Mouse (Mus musculus) cerebellum, postnatal 10 days (tissue): ENCODE data around the gene Scd3.

Experiments used
- DNase-seq, 2 experiments: peaks; one replicate each; pipeline ENCODE4 v3.0.0; 2021; ENCODE audit warnings: mixed read lengths in 2 of 2

Gene Scd3

DNA sequence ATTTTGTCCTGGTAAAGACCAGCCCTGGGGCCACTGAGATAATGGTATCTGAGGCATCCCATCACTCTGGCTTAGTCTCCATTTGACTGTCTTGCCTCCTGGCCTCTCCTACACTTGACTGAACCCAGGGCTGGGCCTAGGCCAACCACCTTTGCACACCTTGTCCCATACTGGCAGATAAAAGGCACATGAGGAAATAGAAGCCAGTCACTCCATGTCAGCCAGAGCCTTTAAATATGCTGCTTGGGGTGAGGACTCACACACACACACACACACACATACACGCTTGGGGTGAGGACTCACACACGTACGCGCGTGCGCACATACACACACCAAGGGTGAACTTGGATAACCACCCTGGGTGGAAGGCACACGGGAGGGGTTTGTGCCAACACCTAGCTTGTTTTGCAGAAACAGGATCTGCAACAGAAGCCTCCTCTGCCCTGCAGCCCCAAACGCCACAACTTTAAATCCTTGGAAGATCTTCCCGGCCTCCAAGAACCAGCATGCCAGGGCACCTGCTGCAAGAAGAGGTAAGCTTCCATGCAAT is at the start of gene Scd3:
Gene Scd3, plus strand, starts transcription at position 255 of the 550 bp plus-strand sequence.
- no peak for DNase-seq

DNA sequence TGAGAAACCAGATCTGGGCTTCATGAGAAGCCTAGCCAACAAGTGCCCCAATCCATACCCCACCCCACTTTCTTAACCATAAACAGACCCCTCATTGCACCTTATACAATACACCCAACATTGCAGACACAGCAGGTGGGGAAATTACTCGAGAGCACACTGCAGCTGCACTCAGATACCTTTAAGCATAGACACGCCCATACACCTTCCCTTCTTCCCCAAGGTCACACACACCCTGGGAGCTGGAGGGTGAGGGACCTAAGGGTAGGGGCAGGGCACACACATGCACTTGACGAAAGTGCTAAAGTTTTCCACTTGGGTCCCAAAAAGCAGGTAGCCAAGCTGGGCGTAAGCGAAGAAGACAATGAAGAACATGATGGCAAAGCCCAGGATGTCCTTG is 49.3 kb upstream of the Scd3 start:
- DNase-seq = no peak

DNA sequence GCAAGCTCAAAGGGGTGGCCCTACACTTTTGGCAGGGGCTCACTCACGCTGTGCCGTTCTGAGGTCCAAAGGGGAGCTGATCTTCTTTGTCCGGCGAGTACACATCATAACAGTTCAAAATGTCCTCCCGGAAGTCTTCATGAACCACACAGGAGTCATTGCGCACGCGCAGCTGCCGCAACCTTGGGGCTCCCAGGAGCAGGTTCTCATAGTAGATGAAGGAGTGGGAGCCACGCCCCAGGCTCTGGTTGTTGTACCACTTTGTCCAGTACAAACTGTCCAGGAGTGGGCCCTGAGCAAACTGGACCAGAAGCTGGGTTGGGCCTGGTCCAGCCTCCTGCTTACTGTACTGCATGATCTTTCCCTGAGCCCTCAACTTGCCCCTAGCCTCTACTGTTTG is 46.1 kb upstream of the Scd3 start:
- DNase-seq = no peak

- no peak for DNase-seq
Measured at GRCm38 (mm10) chr19:44159386-44159785, 43.7 kb upstream of the Scd3 start.

DNA sequence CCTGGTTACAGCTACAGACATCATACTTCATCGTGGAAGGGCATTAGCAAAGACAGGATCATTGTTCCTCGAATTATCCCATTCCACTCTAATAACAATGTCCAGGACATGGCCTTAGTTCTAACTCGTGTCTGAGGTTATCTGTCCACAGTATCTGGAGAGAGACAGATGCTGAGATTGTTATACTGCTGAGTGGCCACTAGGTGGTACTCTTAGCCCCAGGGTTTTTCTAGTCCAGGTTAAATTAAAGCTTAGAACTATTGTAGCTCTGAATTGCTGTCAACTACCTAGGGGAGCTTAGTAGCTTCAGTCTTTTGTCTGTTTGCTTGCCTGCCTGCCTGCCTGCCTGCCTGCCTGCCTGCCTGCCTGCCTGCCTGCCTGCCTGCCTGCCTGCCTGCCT is 41.6 kb upstream of the Scd3 start:
- peak; percentile 28 to 53 for DNase-seq

- DNase-seq = no peak
Measured at GRCm38 (mm10) chr19:44174835-44175234, 28.2 kb upstream of the Scd3 start.

DNA sequence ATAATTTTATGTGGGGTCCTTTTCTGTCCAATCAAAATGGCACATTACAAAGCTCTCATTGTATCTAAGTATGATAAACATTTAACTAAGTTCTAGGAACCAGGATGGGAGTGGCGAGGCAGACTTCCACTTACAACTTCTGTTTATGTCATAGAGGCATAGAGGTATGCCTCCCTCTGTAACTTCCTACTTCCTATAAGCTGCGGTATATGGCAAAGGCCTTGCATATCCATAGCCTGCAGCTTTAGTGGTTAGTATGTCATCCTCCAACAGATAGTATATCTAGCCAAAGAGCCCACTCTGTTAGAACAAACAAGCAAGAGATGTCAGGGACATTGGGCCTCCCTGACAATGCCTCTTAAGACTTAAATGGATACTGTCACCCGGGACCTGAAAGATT is 26.3 kb upstream of the Scd3 start:
- no peak for DNase-seq

GRCm38 (mm10) chr19:44180502-44180901 is 22.6 kb upstream of the Scd3 start:
- no peak for DNase-seq

DNA sequence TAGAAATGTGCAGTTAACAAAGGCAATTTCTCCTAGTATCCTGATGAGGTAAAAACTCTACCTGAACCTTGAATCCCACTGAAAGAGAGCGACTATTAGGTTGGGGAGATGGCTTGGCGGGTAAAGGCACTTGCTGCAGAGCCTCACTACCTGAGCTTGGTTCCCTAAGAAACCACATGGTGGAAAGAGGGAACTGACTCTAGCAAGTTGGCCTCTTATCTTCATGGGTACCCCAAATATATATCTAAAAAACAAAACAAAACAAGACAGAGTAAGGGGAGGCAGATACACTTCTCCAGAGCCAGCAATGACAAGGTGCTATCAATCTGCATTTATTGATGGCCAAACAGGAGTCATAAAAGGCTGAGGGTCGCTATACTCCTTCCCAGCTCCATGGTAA is 19.1 kb upstream of the Scd3 start:
- no peak for DNase-seq

GRCm38 (mm10) chr19:44189056-44189455 is 14.0 kb upstream of the Scd3 start:
- DNase-seq = no peak

- no peak for DNase-seq
Measured at GRCm38 (mm10) chr19:44192342-44192741, 10.7 kb upstream of the Scd3 start, which contains the start of gene Pkd2l1. Pkd2l1 (minus strand) TSS chr19:44192442.

DNA sequence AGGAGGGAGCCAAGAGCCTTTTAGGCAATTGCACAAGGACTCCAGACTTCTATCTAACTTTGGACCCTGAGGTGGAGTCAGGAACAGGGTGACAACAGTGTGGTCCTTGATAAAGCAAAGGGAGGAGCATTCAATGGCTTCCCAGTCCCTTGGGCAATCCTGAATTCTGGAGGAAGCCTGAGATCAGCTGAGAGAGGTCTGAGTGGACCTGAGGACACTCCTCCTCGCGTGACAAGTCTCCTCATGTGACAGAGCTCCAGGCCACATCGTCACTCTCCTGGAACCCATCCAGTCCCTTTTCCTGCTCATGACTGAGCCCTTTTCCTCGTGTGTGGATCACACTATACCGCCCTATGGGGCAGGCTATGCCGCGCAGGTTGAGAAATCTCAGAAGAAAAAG is 9.2 kb upstream of the Scd3 start:
- peak; percentile 16 to 29 for DNase-seq

DNA sequence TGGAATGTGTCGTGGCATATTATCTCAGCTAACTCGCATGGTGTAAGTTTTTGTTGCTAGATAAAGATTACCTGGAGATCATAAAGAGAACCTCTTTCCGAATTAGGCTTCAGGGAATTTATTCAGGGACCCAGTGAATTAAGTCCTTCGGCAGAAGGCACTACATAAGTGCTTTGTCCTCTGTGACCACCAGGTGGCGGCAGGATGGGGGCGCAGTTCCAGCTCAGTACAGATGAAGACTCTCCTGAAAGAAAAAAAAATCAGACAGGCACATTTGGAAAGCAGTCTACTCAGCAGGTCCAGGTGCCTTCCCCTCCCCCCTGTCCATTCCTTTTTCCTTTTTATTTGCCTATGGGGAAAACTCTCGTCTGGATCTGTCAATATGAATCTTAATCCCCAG is 7.9 kb upstream of the Scd3 start:
- peak; percentile 93 to 94 for DNase-seq

DNA sequence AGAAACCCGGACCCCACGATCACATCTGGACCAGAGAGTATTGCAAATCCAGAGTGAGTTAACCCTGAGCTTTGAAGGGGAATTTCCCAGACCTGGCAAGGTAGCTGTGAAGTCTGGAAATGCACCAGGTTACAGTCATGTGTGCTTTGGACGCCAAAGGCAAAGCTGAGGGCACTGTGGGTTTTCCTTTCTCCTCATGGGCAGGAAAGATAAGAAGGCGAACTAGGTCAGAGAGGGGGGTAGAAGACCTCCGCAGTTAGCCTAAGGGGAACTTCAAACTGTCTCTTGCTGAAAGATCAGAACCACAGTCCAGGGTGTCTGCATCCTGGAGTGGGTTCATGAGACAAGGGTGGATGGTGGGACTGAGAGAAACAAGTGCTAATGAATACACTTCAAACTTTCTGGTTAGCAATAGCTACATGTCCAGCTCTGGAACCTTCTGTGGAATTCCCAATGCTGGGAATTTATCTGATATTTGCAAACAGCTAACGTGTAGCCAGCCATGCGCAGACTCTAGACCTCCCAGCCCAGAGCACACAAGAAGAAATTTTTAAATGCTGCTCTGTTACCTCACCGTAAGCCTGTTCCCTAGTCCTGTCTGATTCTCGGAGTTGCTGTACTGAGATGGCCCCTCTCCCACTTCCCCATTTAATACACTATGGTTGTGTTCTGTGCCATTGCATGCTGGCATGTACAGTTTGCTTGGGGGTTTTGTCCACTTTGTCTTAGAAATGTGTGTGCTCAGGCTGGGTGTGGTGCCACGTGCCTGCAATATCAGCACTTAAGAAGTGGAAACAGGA is 5.8 kb upstream of the Scd3 start:
- no peak for DNase-seq

- DNase-seq = no peak
Measured at GRCm38 (mm10) chr19:44198494-44198893, 4.6 kb upstream of the Scd3 start.

DNA sequence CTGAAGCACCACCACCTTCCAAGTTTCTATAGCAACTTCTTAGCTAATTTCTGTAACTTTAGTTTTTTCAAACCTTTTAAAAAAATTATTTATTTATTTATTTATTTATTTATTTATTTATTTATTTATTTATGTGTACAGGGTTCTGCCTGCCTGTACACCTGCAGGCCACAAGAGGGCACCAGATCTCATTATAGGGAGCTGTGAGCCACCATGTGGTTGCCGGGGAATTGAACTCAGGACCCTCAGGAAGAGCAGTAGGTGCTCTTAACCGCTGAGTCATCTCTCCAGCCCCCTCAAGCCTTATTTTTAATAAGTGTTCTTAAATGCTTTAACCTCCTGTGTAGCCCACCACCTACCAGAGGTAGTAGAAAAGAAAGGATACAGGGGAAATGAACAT is 4.1 kb upstream of the Scd3 start:
- peak; percentile 59 to 63 for DNase-seq

- no peak for DNase-seq
Measured at GRCm38 (mm10) chr19:44207079-44207478, 4.0 kb downstream of the Scd3 start.

DNA sequence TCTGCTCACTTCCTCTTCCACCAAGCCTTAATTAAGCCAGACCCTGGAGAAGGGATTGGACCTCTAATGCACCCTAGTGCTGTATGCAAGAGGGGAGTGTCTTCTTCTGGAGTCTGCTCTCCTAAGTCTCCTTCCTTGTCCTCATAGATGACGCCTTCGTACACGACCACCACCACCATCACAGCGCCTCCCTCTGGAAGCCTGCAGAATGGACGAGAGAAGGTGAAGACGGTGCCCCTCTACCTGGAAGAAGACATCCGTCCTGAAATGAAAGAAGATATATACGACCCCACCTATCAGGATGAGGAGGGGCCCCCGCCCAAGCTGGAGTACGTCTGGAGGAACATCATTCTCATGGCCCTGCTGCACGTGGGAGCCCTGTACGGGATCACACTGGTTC is 12.2 kb downstream of the Scd3 start:
- DNase-seq = no peak

DNA sequence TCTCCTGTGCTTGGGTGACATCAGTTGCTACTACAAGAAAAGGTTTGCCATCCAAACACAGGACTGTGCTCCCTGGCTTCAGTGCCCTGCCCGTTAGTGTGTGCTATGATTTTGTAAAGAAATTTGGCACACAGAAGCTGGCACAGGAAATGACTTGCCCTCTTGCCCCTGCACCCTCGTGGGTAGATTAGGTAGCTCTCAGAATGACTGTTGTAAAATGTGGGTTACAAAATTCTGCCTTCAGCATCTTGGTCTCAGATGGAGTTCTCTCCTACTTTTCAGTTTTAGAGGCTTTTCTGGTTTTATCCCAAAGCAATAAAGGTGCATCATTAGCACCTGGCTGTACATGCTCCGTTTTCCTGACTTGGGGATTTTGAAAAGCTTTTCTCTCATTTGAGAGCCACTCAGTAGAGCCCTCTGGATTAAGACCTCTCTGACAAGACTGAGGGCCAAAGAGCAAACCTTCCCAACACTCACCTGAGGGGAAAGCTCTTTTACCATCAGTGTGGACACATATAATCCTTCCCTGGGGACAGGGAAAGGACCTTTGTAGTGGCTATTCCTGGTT is 15.0 kb downstream of the Scd3 start:
- DNase-seq = no peak

DNA sequence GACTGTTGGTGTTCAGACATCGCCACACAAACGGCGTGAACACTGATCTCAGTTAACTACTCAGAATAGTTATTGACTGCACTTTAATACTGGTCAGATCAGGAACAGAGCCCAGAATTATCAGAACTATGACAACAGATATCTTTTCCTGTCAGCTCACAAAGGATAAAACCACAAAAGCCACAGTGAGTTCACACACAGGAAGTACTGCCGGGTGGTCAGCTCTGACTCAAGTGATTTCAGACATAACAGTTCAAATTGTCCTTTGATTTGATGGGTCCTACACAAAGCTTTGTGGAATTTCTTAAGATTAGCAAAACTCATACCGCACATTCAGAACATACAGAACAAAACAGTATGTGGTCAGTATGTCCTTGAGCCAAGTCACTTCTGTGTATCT is 22.7 kb downstream of the Scd3 start:
- no peak for DNase-seq

DNA sequence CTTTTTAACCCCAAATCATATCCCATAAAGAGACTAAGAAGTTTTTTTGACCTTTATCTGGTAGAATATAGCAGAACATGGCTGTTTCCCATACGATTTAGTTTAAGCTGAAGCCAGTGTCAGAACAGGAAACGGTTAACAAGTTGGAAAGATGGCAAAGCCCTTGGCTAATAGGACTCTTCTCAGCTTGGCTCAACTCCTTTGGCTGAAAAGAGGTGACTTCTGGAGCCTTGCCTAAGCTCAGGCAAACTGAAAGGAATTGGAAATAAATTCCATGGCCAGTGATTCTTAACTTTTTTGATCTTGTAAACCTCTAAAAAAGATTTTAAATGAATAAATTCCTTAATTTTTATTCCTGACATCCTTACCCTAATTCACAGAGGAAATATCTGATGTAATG is 26.7 kb downstream of the Scd3 start:
- DNase-seq = peak; percentile 82 to 85

- no peak for DNase-seq
Measured at GRCm38 (mm10) chr19:44230212-44230611, 27.1 kb downstream of the Scd3 start.

GRCm38 (mm10) chr19:44231608-44232151 is 28.6 kb downstream of the Scd3 start:
- DNase-seq = no peak

GRCm38 (mm10) chr19:44237471-44238006 is 34.5 kb downstream of the Scd3 start:
- peak; percentile 42 to 50 for DNase-seq
